Mouse (Mus musculus) heart, postnatal 0 days (tissue): ENCODE data around the gene Cald1.

Source experiments
- CTCF ChIP-seq: IDR thresholded peaks from 2 replicates; pipeline ENCODE4 v1.5.1; 2016; ENCODE audit warnings: antibody characterized with exemption, control low read depth, low read depth
- EP300 ChIP-seq: IDR thresholded peaks from 2 replicates; pipeline ENCODE4 v1.6.1; 2016; ENCODE audit warnings: antibody characterized with exemption, low read depth

DNA sequence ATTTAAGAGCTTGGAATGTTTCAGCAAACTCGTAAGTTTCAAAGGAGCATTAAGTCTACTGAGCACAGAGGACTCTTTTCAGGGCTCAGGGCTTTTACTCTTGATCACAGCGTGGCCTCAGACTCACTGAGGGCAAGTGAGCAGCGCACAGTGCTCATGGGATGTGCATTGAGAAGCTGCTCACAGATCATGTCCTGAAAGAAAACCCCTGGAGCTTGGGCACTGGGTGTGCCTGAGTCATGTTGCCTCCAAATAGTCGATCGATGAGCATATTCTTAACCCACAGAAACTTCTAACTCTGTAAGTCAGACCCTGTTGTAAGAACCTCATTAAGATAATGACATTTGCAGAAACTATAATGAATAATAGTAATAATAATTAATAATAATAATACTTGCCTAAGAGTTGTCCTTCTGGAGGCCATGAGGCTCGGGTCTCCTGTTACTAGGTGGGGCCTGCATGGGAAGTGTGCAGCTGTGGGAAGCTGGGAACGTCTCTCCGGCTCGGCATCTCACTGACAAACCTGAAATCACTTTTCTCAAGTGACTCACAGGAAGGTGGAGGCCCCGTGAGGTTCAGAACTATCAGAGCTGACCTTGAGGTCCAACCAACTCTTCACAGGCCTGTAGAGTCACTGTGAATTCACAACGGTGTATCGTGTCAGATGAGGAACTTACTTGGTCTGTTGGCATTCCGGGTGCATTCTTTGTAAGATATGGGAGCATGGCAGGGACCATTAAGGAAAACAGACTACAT is 136.8 kb downstream of the Cald1 start:
- TF ChIP-seq EP300: no peak
- no peak for TF ChIP-seq CTCF
